Mouse (Mus musculus) testis, adult 2 months (tissue): ENCODE results near the gene 1700067K01Rik. TPM values are rescaled to one million over a fixed set of nuclear protein-coding genes. Genes with fewer than 3 reads are reported as not detected.
A peak's percentile ranks its signal among the peaks of the same experiment; 100 is the strongest.

Experiments used
- H3K27ac ChIP-seq: fragments of 200-500 bp; 2 replicates; pipeline ENCODE4 v1.5.1; 2012; ENCODE audit warnings: low read depth, low read length; ENCODE audit not compliant: control insufficient read depth, insufficient read depth
- H3K27me3 ChIP-seq: fragments of 200-500 bp; 2 replicates; pipeline ENCODE4 v1.6.1; 2012; ENCODE audit warnings: mild to moderate bottlenecking, low read length, moderate library complexity; ENCODE audit not compliant: control insufficient read depth, insufficient read depth
- H3K36me3 ChIP-seq: fragments of 200-500 bp; 2 replicates; pipeline ENCODE4 v1.6.1; 2012; ENCODE audit warnings: mild to moderate bottlenecking, low read length; ENCODE audit not compliant: control insufficient read depth, insufficient read depth
- H3K4me1 ChIP-seq: fragments of 200-500 bp; 2 replicates; pipeline ENCODE4 v1.6.1; 2012; ENCODE audit warnings: low read length; ENCODE audit not compliant: control insufficient read depth, insufficient read depth
- H3K4me3 ChIP-seq: fragments of 200-500 bp; 2 replicates; pipeline ENCODE4 v1.5.1; 2012; ENCODE audit warnings: low read depth, mild to moderate bottlenecking, low read length, moderate library complexity, mixed read lengths; ENCODE audit not compliant: control insufficient read depth
- CTCF ChIP-seq: fragments of 200-500 bp; IDR thresholded peaks from 2 replicates; pipeline ENCODE4 v1.5.1; 2012; ENCODE audit warnings: low read depth, mild to moderate bottlenecking, inconsistent platforms, low read length, moderate library complexity; ENCODE audit not compliant: control insufficient read depth, insufficient read depth, insufficient replicate concordance
- POLR2A ChIP-seq: fragments of 200-500 bp; IDR thresholded peaks from 2 replicates; pipeline ENCODE4 v1.6.1; 2012; ENCODE audit warnings: low read depth, mild to moderate bottlenecking, inconsistent platforms, low read length, moderate library complexity; ENCODE audit not compliant: control insufficient read depth
- polyA plus RNA-seq: library from polyadenylated mRNA; depleted of rRNA; stranded (reverse); fragments of >200 nt; gene quantifications from 2 replicates; pipeline ENCODE4 v1.2.3, GENCODE M21; 2012

The 1700067K01Rik gene
- polyA plus RNA-seq, 1 experiment, result 38.1 TPM

GRCm38 (mm10) chr8:84019738-84020137 lies 18.4 kb downstream of the 1700067K01Rik start:
- no peaks in the 10 kb centered on the region for H3K27me3 ChIP-seq
- H3K36me3 ChIP-seq, result no peaks in the 10 kb centered on the region
- no peak for TF ChIP-seq CTCF
- TF ChIP-seq POLR2A, result no peak
- H3K27ac ChIP-seq, result no peak overlapping the region
- H3K4me1 ChIP-seq, result peaks cover 6% of the 10 kb centered on the region
- H3K4me3 ChIP-seq, result no peak overlapping the region

- TF ChIP-seq CTCF (no peak), POLR2A (no peak)
- Histone ChIP-seq H3K4me3 (no peak within 1 kb of the TSS), H3K27ac (no peak within 1 kb of the TSS)
Measured at GRCm38 (mm10) chr8:84021096-84021495, 19.8 kb downstream of the 1700067K01Rik start, which contains the start of gene Palm3. Gene Palm3 (plus strand): TSS chr8:84021471.

GRCm38 (mm10) chr8:84021569-84021968 lies 20.3 kb downstream of the 1700067K01Rik start:
- no peak for TF ChIP-seq POLR2A
- H3K27me3 ChIP-seq, result peaks cover 4% of the 10 kb centered on the region; the same call in 1 of the 2 replicates
- H3K4me3 ChIP-seq, result no peak overlapping the region
- no peak overlapping the region for H3K27ac ChIP-seq
- H3K4me1 ChIP-seq, result peaks cover 15% of the 10 kb centered on the region
- H3K36me3 ChIP-seq, result no peaks in the 10 kb centered on the region

More at GRCm38 (mm10) chr8:84021096-84021495, 19.8 kb downstream of the 1700067K01Rik start, which contains the start of gene Palm3:
- peaks cover 10% of the 10 kb centered on the region for H3K4me1 ChIP-seq
- peaks cover 3% of the 10 kb centered on the region; the same call in 1 of the 2 replicates for H3K27me3 ChIP-seq
- no peaks in the 10 kb centered on the region for H3K36me3 ChIP-seq

- peaks cover 4% of the 10 kb centered on the region; the same call in 1 of the 2 replicates for H3K27me3 ChIP-seq
- TF ChIP-seq POLR2A, result no peak
- no peak for TF ChIP-seq CTCF
- no peak overlapping the region for H3K27ac ChIP-seq
- H3K36me3 ChIP-seq, result no peaks in the 10 kb centered on the region
- H3K4me1 ChIP-seq, result peaks cover 19% of the 10 kb centered on the region
- no peak overlapping the region for H3K4me3 ChIP-seq
Measured at GRCm38 (mm10) chr8:84023085-84023484, 21.8 kb downstream of the 1700067K01Rik start.

GRCm38 (mm10) chr8:84023631-84024030 lies 22.3 kb downstream of the 1700067K01Rik start:
- Histone ChIP-seq H3K27me3 (peaks cover 4% of the 10 kb centered on the region; the same call in 1 of the 2 replicates), H3K4me1 (peaks cover 19% of the 10 kb centered on the region)

GRCm38 (mm10) chr8:84024171-84024570 lies 22.9 kb downstream of the 1700067K01Rik start:
- Histone ChIP-seq H3K27ac (no peak overlapping the region), H3K4me1 (peaks cover 19% of the 10 kb centered on the region), H3K27me3 (peaks cover 4% of the 10 kb centered on the region; the same call in 1 of the 2 replicates), H3K36me3 (no peaks in the 10 kb centered on the region), H3K4me3 (no peak overlapping the region)
- peak; percentile 96 for TF ChIP-seq CTCF
- TF ChIP-seq POLR2A, result no peak

More at GRCm38 (mm10) chr8:84023631-84024030, 22.3 kb downstream of the 1700067K01Rik start:
- no peak overlapping the region for H3K27ac ChIP-seq
- H3K36me3 ChIP-seq, result no peaks in the 10 kb centered on the region
- H3K4me3 ChIP-seq, result no peak overlapping the region
- TF ChIP-seq POLR2A (no peak), CTCF (no peak)

- H3K27ac ChIP-seq, result no peak overlapping the region
- peak overlapping the region; percentile 54 for H3K4me3 ChIP-seq
- TF ChIP-seq POLR2A (no peak), CTCF (no peak)
- peaks cover 18% of the 10 kb centered on the region for H3K4me1 ChIP-seq
- H3K36me3 ChIP-seq, result no peaks in the 10 kb centered on the region
- peaks cover 4% of the 10 kb centered on the region; the same call in 1 of the 2 replicates for H3K27me3 ChIP-seq
Measured at GRCm38 (mm10) chr8:84025863-84026262, 24.6 kb downstream of the 1700067K01Rik start.

- peaks cover 15% of the 10 kb centered on the region for H3K4me1 ChIP-seq
- H3K27ac ChIP-seq, result no peak overlapping the region
- TF ChIP-seq CTCF, result no peak
- TF ChIP-seq POLR2A, result no peak
- peaks cover 4% of the 10 kb centered on the region; the same call in 1 of the 2 replicates for H3K27me3 ChIP-seq
- H3K4me3 ChIP-seq, result no peak overlapping the region
- no peaks in the 10 kb centered on the region for H3K36me3 ChIP-seq
Measured at GRCm38 (mm10) chr8:84027449-84027848, 26.1 kb downstream of the 1700067K01Rik start.
